Mouse (Mus musculus) fat pad, adult 2 months (tissue): ENCODE data around the gene Aes.

Source experiments
- DNase-seq: peaks from one replicate; pipeline ENCODE4 v3.0.0-alpha.2; 2011; ENCODE audit warnings: low read depth, low spot score; ENCODE audit errors: extremely low read depth

Aes gene

GRCm38 (mm10) chr10:81597137-81597950 lies 38.1 kb downstream of the Aes start:
- DNase-seq = no peak

DNA sequence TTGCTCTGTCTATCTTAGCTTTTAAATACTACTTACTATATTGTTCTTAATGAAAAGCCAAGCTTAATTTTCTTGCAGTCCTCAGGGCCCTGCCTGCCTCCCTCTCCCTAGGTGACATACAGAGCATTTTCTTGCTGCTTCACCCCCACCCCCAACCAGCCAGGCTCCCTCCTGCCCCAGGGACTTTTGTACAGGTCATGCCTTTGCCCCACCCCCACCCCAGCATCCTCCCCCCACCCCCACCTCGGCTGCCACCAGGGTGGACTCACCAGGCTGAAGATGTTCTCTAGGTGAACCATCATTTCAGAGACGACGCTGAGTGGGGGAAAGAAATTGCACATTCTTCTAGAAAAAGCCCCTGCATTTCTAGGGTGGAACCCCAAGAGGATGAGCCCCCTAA lies 39.1 kb downstream of the Aes start:
- DNase-seq = no peak

DNA sequence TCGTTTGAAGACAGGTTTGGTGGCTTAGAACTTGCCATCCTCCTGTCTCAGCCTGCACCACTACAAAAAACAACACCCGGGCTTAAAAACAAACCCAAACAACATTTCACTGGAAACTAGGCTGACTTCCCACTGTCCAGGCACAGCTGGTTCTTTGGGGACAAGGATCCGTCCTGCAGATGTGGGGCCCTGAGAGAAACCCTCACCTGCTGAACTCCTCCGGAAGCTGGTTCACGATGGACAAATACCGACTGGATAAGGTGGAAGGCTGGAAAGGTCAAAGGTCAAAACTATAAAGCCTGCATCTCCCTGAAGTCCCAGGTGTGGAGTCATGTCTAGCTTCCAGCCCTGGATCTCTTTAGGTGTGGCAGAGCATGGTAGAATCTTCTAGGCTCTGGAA lies 39.6 kb downstream of the Aes start:
- DNase-seq = no peak

- no peak for DNase-seq
These were observed 40.3 kb downstream of the Aes start for GRCm38 (mm10) chr10:81599630-81600029.

GRCm38 (mm10) chr10:81600096-81600495 lies 40.8 kb downstream of the Aes start:
- DNase-seq = no peak

GRCm38 (mm10) chr10:81600738-81601203 lies 41.5 kb downstream of the Aes start, which contains the start of gene Tle6:
Gene Tle6 (minus strand): TSS chr10:81601073.
- no peak for DNase-seq

DNA sequence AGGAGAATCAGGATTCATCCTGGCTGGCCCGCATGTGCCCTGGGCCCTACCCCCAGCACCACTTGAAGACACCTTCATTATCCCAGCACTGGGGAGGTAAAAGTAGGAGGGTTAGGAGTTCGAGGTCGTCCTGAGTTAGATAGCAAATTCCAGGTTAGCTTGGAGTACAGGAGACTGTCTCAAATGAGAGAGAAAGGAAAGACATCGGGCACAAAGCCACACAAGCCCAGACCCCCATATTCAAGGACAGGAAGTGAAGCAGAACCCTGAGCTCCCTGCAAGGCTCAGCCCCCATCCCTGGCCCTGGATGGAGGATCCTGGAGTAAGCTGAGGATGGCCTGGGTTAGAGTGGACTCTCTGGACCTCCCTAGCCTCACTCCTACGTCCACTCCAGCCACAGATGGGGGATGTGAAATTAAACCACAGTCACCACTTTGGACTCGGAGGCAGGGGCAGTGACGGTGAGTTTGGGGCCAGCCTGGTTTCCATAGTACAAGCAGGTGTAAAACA lies 42.2 kb downstream of the Aes start:
- DNase-seq = no peak

- DNase-seq = no peak
These were observed 43.5 kb downstream of the Aes start for GRCm38 (mm10) chr10:81602741-81603151.

- DNase-seq = no peak
These were observed 45.0 kb downstream of the Aes start for GRCm38 (mm10) chr10:81604019-81604967.

DNA sequence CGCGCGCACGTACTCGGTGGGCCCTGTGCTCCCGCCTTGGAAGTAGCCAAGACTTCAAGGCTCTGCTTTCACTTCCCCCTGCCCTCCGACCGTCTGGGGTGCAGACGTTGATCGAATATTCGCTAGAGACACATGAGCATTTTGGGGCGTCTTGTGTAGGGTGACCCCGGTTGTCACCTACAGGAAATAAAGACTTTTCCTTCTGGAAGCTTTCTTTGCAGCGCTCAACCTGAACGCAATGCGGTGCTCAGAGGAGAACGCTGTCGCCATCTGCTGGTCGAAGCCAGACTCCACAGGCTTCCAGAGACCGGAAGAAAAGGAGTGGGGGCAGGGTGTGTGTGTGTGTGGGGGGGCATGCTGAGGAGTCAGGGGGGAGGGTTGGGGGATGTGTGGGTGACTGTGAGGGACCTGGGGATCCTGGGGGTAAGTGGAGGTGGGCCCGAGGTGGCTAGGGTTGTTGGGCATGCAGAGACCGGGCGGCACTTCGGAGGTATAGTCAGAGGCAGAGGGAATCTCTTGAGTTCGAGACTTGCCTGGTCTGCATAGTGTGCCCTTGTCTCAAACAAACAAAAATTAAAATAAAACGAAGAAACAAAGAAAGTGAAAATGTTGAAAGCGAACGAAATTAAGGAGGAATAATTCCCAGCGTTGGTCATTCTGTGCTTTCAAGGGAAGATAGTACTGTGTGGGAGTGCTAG lies 45.8 kb downstream of the Aes start:
- no peak for DNase-seq

- DNase-seq = no peak
These were observed 46.3 kb downstream of the Aes start for GRCm38 (mm10) chr10:81605666-81605973.

GRCm38 (mm10) chr10:81605974-81606751 lies 46.9 kb downstream of the Aes start, which contains the start of gene BC025920:
Gene BC025920 (plus strand): TSS chr10:81606270.
- DNase-seq = peak; percentile 94

- DNase-seq = no peak
These were observed 49.0 kb downstream of the Aes start for GRCm38 (mm10) chr10:81608308-81608707.

GRCm38 (mm10) chr10:81612779-81613178 lies 53.5 kb downstream of the Aes start:
- no peak for DNase-seq

- no peak for DNase-seq
These were observed 56.2 kb downstream of the Aes start for GRCm38 (mm10) chr10:81615486-81615885.
